Mouse (Mus musculus): ENCODE data around the gene Wipi1. TPM values are rescaled to one million over a fixed set of nuclear protein-coding genes. Genes with fewer than 3 reads are reported as not detected.
A peak's percentile ranks its signal among the peaks of the same experiment; 100 is the strongest.
"Not testable (repeated sequence)": the region's sequence is repeated elsewhere in the genome, so short reads cannot be mapped to it uniquely, and the experiment has no call there.

The Wipi1 gene
- total RNA-seq, 2 experiments from 2014 or later: 18.6 to 19.2 TPM

- TF ChIP-seq CTCF (IDR thresholded peaks at IDR 0.05): no peak
- intact Hi-C loops (cut with DNase I): no loop called here
- no peak overlapping the region for H3K27ac ChIP-seq
- no peak overlapping the region for H3K4me3 ChIP-seq
- no peak for DNase-seq (ENCODE audit: extremely low spot score in 1 of 2, low spot score in 2 of 2)
Observed at GRCm38 (mm10) chr11:109641498-109642222, 29.9 kb upstream of the Wipi1 start.

GRCm38 (mm10) chr11:109635871-109636395 is 24.2 kb upstream of the Wipi1 start:
- TF ChIP-seq CTCF (IDR thresholded peaks at IDR 0.05): no peak
- Histone ChIP-seq H3K27ac (no peak overlapping the region), H3K4me3 (no peak overlapping the region)
- DNase-seq (ENCODE audit: extremely low spot score in 1 of 2, low spot score in 2 of 2): no peak
- intact Hi-C loops (cut with DNase I): no loop called here

- DNase-seq (ENCODE audit: extremely low spot score in 1 of 2, low spot score in 2 of 2): no peak
- intact Hi-C loops (cut with DNase I): no loop called here
- Histone ChIP-seq H3K27ac (no peak overlapping the region), H3K4me3 (no peak overlapping the region)
- TF ChIP-seq CTCF (IDR thresholded peaks at IDR 0.05): no peak
Observed at GRCm38 (mm10) chr11:109634928-109635327, 23.2 kb upstream of the Wipi1 start.

DNA sequence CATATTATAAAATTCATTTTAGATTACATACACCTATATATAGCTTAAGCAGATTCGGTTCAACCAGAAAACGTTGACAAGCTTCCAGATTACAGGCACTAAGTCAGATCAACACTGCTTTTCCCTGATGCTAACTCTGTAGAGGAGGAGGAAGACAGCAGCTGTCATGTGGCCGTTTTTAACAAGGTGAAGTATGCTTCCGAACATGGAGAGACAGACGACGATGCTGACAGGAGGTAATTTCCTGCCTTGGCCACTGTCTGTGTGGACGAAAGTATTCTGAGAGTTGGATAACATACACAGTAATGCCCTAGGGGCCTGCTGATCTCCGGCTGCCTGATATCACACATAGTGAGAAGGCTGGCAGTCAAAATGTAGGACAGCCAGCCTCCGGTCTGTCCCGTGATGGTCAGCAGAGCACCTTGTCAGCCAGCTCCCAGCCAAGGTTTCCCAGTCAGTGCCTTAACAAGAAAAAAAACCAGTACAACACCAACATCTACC is 17.3 kb upstream of the Wipi1 start:
- DNase-seq (ENCODE audit: extremely low spot score in 1 of 2, low spot score in 2 of 2): no peak
- H3K27ac ChIP-seq: no peak overlapping the region
- intact Hi-C loops (cut with DNase I): no loop called here
- H3K4me3 ChIP-seq: no peak overlapping the region
- TF ChIP-seq CTCF (IDR thresholded peaks at IDR 0.05): no peak

DNA sequence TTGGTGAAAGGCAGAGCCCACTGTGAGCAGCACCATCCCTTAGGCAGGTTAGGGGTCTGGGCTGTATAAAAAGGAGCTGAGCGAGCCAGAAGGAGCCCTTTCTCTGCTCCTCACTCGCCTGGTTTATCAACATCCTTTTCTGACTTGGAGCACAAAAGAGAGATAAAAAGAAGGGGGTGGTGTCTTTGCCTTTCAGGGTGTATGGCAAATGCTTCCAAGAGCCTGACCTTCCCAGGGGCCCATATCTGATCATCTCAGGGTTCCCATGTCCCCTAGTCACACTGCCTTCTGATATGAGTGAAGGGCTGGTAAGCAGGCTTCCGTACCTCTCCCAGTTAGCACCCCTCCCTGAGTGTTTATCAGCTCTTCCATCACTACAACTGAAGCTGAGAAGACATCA is 16.3 kb upstream of the Wipi1 start:
- H3K4me3 ChIP-seq: no peak overlapping the region
- no peak for DNase-seq (ENCODE audit: extremely low spot score in 1 of 2, low spot score in 2 of 2)
- intact Hi-C loops (cut with DNase I): no loop called here
- H3K27ac ChIP-seq: no peak overlapping the region
- no peak for TF ChIP-seq CTCF (IDR thresholded peaks at IDR 0.05)

- peak; percentile 36 for TF ChIP-seq CTCF (IDR thresholded peaks at IDR 0.05)
- intact Hi-C loops (cut with DNase I): no loop called here
- Histone ChIP-seq H3K4me3 (no peak overlapping the region), H3K27ac (no peak overlapping the region)
- DNase-seq (ENCODE audit: extremely low spot score in 1 of 2, low spot score in 2 of 2): no peak
Observed at GRCm38 (mm10) chr11:109627648-109628047, 15.9 kb upstream of the Wipi1 start.

DNA sequence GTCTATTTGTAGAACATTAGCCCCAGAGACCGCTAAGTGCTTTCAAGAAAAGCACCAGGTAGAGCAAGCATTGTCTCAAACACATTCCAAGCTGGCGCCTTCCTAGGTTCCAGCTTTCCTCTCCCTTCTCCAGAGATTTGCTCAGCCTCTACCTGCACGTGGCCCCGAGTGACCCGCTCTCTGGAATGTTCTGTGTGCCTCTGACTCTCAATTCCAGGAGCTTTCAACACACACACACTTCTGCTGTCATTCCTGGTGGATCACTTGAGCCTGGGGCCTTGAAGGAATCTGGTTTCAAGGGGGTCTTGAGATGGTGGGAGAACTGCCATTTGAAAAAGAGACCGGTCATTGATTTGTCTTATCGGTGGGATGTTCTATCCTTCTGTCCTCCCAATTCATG is 11.5 kb upstream of the Wipi1 start:
- intact Hi-C loops (cut with DNase I): loop anchor here (5.0 kb wide), 1 partner anchor 239 kb away; no protein-coding TSS in a partner anchor
- H3K4me3 ChIP-seq: no peak overlapping the region

GRCm38 (mm10) chr11:109622518-109623037 is 10.8 kb upstream of the Wipi1 start:
- no peak overlapping the region for H3K4me3 ChIP-seq
- intact Hi-C loops (cut with DNase I): loop anchor here (5.0 kb wide), 1 partner anchor 240 kb away; no protein-coding TSS in a partner anchor
- TF ChIP-seq CTCF (IDR thresholded peaks at IDR 0.05): no peak
- peak overlapping the region; percentile 34 for H3K27ac ChIP-seq
- DNase-seq (ENCODE audit: extremely low spot score in 1 of 2, low spot score in 2 of 2): no peak

More for the DNA sequence above, 11.5 kb upstream of the Wipi1 start:
- no peak for TF ChIP-seq CTCF (IDR thresholded peaks at IDR 0.05)
- DNase-seq (ENCODE audit: extremely low spot score in 1 of 2, low spot score in 2 of 2): no peak
- H3K27ac ChIP-seq: no peak overlapping the region

DNA sequence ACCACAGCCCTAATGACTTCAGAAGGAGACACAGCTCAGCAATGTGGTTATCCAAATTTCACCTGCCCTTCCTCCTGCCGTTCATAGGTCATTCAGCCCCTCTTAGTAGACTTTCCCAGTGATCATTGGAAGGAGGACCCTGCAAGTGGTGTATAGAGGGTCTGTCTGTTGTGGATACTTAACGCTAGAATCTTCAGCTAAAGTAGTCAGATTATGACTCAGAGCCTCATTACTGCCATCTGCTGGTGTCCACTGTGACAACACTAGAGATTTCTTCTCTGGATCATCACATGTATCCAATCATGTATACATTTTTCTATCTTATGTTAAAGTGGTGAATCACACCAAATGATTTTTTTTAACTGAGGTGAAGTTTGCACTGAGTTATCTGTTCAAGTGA is 9.4 kb upstream of the Wipi1 start:
- intact Hi-C loops (cut with DNase I): loop anchor here (2.0 to 5.0 kb wide), 2 partner anchors 241 to 376 kb away; no protein-coding TSS in a partner anchor
- no peak overlapping the region for H3K4me3 ChIP-seq
- peak; percentile 81 for TF ChIP-seq CTCF (IDR thresholded peaks at IDR 0.05)
- peak; percentile 45 to 52 for DNase-seq (ENCODE audit: extremely low spot score in 1 of 2, low spot score in 2 of 2)
- H3K27ac ChIP-seq: no peak overlapping the region

- intact Hi-C loops (cut with DNase I): loop anchor here (2.0 to 5.0 kb wide), 2 partner anchors 242 to 376 kb away; no protein-coding TSS in a partner anchor
- no peak overlapping the region for H3K27ac ChIP-seq
- H3K4me3 ChIP-seq: no peak overlapping the region
- DNase-seq (ENCODE audit: extremely low spot score in 1 of 2, low spot score in 2 of 2): no peak
- no peak for TF ChIP-seq CTCF (IDR thresholded peaks at IDR 0.05)
Observed at GRCm38 (mm10) chr11:109620356-109620755, 8.6 kb upstream of the Wipi1 start.

DNA sequence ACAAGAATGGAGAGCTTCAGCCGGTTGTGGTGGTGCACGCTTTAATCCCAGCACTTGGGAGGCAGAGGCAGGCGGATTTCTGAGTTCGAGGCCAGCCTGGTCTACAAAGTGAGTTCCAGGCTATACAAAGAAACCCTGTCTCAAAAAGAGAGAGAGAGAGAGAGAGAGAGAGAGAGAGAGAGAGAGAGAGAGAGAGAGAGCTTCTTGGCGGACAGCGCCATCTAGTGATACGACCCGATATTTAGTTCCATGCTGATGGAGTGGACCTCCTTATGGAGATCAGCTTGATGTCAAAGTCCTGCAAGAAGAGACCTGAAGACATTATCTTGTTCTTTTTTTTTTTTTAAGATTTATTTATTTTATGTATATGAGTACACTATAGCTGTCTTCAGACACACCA is 7.3 kb upstream of the Wipi1 start:
- intact Hi-C loops (cut with DNase I): loop anchor here (5.0 kb wide), 1 partner anchor 302 kb away; no protein-coding TSS in a partner anchor
- peak; percentile 41 to 57 for DNase-seq (ENCODE audit: extremely low spot score in 1 of 2, low spot score in 2 of 2)
- TF ChIP-seq CTCF (IDR thresholded peaks at IDR 0.05): peak; percentile 54

DNA sequence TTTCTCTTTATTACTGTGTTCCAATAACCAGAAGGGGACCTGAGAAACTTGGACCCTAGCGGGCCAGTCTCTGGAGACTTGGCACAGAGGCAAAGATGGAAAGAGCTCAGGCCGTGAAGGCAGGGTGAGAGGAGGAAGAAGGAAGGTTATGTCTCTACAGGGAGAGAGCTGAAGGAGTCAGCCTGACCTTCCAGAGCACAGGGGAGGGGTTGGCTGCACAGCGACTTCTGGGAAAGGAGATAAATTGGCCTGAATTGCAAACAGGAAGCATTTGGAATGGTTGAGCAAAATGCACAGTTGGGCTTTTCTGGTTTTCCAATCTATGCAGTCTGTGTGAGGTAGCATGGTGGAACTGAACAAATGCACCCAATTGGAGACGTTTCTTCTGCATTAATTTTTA is 5.0 kb upstream of the Wipi1 start:
- DNase-seq (ENCODE audit: extremely low spot score in 1 of 2, low spot score in 2 of 2): no peak
- no peak for TF ChIP-seq CTCF (IDR thresholded peaks at IDR 0.05)
- Histone ChIP-seq H3K4me3 (no peak overlapping the region), H3K27ac (no peak overlapping the region)
- intact Hi-C loops (cut with DNase I): loop anchor here (5.0 kb wide), 1 partner anchor 299 kb away; no protein-coding TSS in a partner anchor

More for the DNA sequence above, 7.3 kb upstream of the Wipi1 start:
- not testable (repeated sequence) for H3K4me3 ChIP-seq, H3K27ac ChIP-seq
